Mouse (Mus musculus) v-Abl transformed pro-B cells (cell line): Measurements from ENCODE around the gene Syncrip.

Experiments
- in situ Hi-C, 2 experiments: fragments of 400-800 bp; cut with MboI; formaldehyde crosslinking; loops; one replicate each; pipeline ENCODE4 v1.15.1; 2025; ENCODE audit not compliant: unreplicated experiment in 2 of 2

Gene Syncrip

DNA sequence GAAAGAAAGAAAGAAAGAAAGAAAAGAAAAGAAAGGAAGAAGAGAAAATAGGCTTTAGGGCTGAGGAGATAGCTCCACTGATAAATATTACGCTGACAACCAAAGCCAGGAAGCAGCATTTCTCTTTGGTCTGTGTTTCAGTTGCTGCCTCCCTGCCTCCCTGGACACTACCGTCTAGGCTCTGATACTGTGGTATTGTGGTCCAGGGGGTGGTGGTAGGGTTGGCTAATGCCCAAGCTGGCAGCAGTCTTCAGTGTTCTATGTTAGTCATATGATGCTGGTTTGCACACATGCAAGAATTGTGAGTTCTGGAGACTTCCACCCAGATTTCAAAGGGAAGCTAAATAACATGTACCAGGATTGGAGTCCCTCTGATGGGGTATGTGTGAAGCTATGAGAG, 17.7 kb upstream of the Syncrip start:
- in situ Hi-C loops = no loop called here

DNA sequence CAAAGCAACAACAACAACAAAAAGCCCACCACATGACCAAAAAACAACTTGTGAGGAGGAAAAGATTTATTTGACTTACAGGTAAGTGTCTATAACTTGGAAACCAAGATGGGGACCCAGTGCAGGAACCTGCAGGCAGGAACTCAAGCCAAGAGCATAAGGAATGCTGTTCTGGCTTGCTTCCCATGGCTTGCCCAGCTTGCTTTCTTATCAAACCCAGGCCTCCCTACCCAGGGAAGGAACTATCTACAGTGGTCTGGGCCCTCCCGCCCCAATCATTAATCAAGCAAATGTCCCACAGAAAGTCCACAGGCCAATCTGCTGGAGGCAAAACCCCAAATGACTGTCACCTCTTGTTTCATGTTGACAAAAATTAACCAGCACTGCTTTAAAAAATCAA, 10.1 kb upstream of the Syncrip start:
- in situ Hi-C loops = no loop called here

GRCm38 (mm10) chr9:88484531-88484930, 2.2 kb upstream of the Syncrip start:
- in situ Hi-C loops = loop anchor here (5.0 to 10.0 kb wide), 3 partner anchors 33 to 60 kb away; partner anchors contain the start of gene Zfp949 (in 1 of the 2)

- in situ Hi-C loops = loop anchor here (5.0 to 10.0 kb wide), 3 partner anchors 34 to 62 kb away; partner anchors contain the start of gene Zfp949 (in 1 of the 2)
Measured at GRCm38 (mm10) chr9:88482829-88483396, 539 bp upstream of the Syncrip start.

- in situ Hi-C loops = loop anchor here (5.0 to 10.0 kb wide), 3 partner anchors 36 to 63 kb away; partner anchors contain the start of gene Zfp949 (in 1 of the 2)
Measured at GRCm38 (mm10) chr9:88481791-88482160, 598 bp downstream of the Syncrip start.

- in situ Hi-C loops = loop anchor here (5.0 to 10.0 kb wide), 3 partner anchors 36 to 64 kb away; partner anchors contain the start of gene Zfp949 (in 1 of the 2)
Measured at GRCm38 (mm10) chr9:88481061-88481790, 1.1 kb downstream of the Syncrip start.

- in situ Hi-C loops = loop anchor here (5.0 to 10.0 kb wide), 3 partner anchors 37 to 65 kb away; partner anchors contain the start of gene Zfp949 (in 1 of the 2)
Measured at GRCm38 (mm10) chr9:88480120-88480519, 2.3 kb downstream of the Syncrip start.

- in situ Hi-C loops = no loop called here
Measured at GRCm38 (mm10) chr9:88476138-88476537, 6.2 kb downstream of the Syncrip start.

DNA sequence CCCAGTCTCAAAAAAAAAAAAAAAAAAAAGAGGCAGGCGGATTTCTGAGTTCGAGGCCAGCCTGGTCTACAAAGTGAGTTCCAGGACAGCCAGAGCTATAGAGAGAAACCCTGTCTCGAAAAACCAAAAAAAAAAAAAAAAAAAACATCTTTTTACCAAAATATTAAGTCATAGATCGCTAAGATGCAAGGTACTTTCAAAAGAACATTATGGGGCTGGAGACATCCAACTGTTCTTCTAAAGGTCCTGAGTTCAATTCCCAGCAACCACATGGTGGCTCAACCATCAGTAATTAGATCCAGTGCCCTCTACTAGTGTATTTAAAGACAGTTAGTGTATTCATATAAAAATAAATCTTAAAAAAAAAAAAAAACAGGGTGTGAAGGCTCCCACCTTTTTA, 21.4 kb downstream of the Syncrip start:
- in situ Hi-C loops = loop anchor here (25.0 kb wide), 2 partner anchors 1374 to 1651 kb away; partner anchors contain the start of gene Morf4l1 (in 1 of the 2)

GRCm38 (mm10) chr9:88439991-88440390, 42.4 kb downstream of the Syncrip start:
- in situ Hi-C loops = loop anchor here (5.0 to 10.0 kb wide), 2 partner anchors 82 to 85 kb away; no protein-coding TSS in a partner anchor

GRCm38 (mm10) chr9:88439238-88439600, 43.2 kb downstream of the Syncrip start:
- in situ Hi-C loops = loop anchor here (5.0 to 10.0 kb wide), 2 partner anchors 83 to 86 kb away; no protein-coding TSS in a partner anchor

DNA sequence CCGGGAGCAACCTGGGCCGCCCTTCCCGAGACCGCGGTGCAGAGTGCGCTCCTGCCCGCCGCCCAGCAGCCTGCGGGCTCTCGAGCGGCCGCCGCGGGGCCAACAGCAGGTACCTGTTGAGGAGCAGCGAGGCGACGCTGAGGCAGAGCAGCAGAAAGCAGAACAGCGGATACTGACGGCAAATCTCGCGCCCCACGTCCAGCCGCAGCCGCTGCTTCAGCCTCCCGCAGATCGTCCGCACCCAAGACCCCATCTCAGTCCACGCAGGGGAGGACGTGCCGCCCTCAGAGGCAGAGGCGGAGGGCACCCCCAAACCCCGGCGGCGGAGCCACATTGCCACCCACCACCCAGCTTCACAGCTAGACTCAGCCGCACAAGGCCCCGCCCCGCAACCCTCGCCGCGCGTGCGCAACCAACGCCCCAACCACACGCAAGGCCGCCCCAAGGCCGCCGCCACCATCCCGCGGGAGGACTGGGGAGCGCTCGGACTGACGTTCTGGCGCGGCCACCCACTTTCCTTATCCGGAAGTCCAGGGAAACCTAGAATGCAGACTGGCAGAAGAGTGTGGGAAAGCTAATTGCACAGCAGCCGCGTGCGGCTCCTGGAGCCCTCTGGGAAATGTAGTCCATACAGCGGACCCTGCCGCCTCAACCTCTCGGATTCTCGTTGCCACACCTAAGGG, 43.7 kb downstream of the Syncrip start, which contains the start of gene Snx14:
TSS of gene Snx14 (minus strand) at position 404 of the 683 bp plus-strand sequence.
- in situ Hi-C loops = loop anchor here (5.0 to 10.0 kb wide), 2 partner anchors 84 to 86 kb away; no protein-coding TSS in a partner anchor

DNA sequence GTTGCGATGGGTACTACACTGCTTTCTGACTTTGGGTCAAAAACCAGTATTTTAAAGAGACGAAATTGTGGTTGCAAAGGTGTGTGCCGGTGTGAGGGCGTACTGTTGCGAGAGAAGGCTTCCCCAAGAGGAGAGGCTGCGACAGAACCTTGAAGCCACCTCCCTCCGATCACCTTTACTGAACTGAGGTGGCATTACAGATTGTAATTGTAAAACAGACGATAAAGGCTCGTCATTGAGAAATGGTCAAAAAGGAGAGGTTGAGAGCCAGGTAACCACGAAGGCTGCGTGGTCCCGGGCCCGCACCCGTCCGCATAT, 44.2 kb downstream of the Syncrip start:
- in situ Hi-C loops = loop anchor here (5.0 to 10.0 kb wide), 2 partner anchors 84 to 87 kb away; no protein-coding TSS in a partner anchor

- in situ Hi-C loops = loop anchor here (5.0 to 10.0 kb wide), 2 partner anchors 85 to 87 kb away; no protein-coding TSS in a partner anchor
Measured at GRCm38 (mm10) chr9:88437342-88438236, 44.8 kb downstream of the Syncrip start.

DNA sequence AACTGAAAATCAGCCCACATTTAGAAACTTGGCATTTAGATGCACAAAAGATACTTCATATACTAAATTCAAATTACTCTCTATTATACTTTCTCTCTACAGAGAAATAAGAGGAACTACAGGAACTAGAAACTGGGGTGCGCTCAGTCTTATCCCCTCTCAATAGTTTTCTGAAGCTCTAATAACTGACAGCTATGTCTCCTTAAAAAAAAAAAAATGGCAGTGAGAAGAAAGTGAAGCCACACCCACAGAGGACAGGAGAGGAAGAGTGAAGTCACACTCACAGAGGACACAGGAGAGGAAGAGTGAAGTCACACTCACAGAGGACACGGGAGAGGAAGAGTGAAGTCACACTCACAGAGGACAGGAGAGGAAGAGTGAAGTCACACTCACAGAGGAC, 58.0 kb downstream of the Syncrip start:
- in situ Hi-C loops = no loop called here

DNA sequence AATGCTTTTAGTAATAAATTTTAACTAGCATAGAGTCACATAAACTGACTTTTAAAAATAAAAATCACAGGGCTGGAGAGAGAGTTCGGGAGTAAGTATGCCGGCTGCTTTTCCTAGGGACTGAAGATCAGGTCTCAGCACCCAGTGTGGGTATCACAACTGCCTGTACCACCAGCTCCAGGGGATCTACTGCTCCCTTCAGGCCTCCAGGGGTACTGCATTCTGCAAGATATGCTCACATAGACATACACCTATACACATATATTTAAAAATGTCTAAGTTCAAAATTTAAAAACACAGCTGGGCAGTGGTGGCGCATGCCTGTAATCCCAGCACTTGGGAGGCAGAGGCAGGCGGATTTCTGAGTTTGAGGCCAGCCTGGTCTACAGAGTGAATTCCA, 59.9 kb downstream of the Syncrip start:
- in situ Hi-C loops = no loop called here

DNA sequence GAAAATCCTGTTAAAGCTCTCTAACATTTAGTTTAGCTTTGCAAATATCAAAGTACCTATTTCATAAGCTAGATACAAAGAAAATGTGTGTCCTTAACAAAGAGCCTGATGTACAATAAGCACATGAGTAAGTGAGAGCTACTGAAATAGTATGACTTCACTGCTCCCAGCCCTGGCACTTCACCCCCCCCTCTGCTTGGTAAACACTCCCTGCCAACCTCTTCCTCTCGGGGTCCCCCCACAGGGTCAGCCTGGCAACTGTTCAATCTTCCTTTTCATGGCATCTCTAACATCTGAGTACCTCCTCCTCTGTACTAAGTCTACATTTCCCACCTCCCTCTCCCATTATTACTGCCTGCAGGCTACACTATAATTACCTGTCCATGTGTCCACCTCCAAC, 65.6 kb downstream of the Syncrip start:
- in situ Hi-C loops = no loop called here

GRCm38 (mm10) chr9:88409978-88410377, 72.4 kb downstream of the Syncrip start:
- in situ Hi-C loops = no loop called here

GRCm38 (mm10) chr9:88404515-88404914, 77.9 kb downstream of the Syncrip start:
- in situ Hi-C loops = no loop called here

- in situ Hi-C loops = no loop called here
Measured at GRCm38 (mm10) chr9:88404088-88404487, 78.3 kb downstream of the Syncrip start.
